Comparison of ENCODE assay signal across 10 mouse cellular contexts in the genomic region with DNA sequence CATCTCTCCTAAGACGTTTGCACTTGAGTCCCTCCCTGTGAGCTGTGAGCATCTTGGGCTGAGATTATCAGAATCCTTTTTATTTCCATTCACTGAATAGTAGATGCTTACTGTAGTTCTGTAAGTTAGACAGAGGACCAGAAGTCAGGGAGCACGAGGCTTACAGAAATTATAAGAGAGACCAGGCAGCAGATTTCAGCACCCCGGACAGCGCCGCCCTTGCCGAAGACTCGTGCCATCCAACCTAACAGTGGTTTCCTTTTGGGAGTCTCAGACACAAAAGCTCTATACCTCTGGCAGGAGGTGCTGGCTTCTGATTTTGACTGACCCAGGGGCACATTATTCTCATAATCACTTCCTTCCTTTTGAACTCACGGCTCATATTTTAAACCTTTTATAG. TPM values are rescaled to one million over a fixed set of nuclear protein-coding genes. Genes with fewer than 3 reads are reported as not detected.
A peak's percentile ranks its signal among the peaks of the same experiment; 100 is the strongest.
DNase-seq lines count a peak whose midpoint lies in the region; ATAC-seq lines count a peak whose summit lies in the region.
"Had no signal": no experiment of that assay in that cellular context is flagged by ENCODE, and none has a peak within 500 bp of the region (broad histone marks: within the 10 kb centered on the region; RNA-seq: fewer than 3 reads in every experiment).

No protein-coding gene starts in this region.

- intact Hi-C loops in heart, postnatal 36 days (cut with DNase I) = no loop called here

- H3K4me3 ChIP-seq in heart, embryonic 10.5 days = no peak overlapping the region
- H3K4me3 ChIP-seq in limb, embryonic 11.5 days (ENCODE audit: low read depth, low read length) = no peak overlapping the region
- H3K4me3 ChIP-seq: heart, adult 2 months; midbrain, embryonic 12.5 days had no signal

- H3K27me3 ChIP-seq in heart, embryonic 10.5 days (ENCODE audit: insufficient read depth, poor library complexity, severe bottlenecking) = no peaks in the 10 kb centered on the region
- H3K27me3 ChIP-seq in limb, embryonic 11.5 days (ENCODE audit: control insufficient read depth, insufficient read depth, low read length) = no peaks in the 10 kb centered on the region
- H3K27me3 ChIP-seq: midbrain, embryonic 12.5 days had no signal

- DNase-seq in heart, postnatal 36 days = peak; percentile 26 to 59
- no peak for DNase-seq in heart, embryonic 10.5 days (ENCODE audit: low spot score)
- peak; percentile 66 for DNase-seq in 3T3-L1 (ENCODE audit: low read depth, low spot score)
- peak; percentile 83 for DNase-seq in adrenal gland, postnatal 14 days
- DNase-seq in limb, embryonic 11.5 days (ENCODE audit: low spot score) = peak; percentile 87
- DNase-seq in cerebellum, postnatal 36 days = no peak
- no peak for DNase-seq in layer of hippocampus, postnatal 10 days (ENCODE audit: low spot score in 2 of 2)
- no peak for DNase-seq in frontal cortex, postnatal 10 days (ENCODE audit: low spot score in 2 of 2)

- WGBS in heart, embryonic 10.5 days = 13% methylated on average over 8 of the region's 8 CpGs
- WGBS in limb, embryonic 11.5 days = 15% methylated on average over 8 of the region's 8 CpGs

- H3K9ac ChIP-seq in limb, embryonic 11.5 days (ENCODE audit: low read length) = no peak overlapping the region
- H3K9ac ChIP-seq: midbrain, embryonic 12.5 days had no signal

- no peak overlapping the region for H3K27ac ChIP-seq in heart, embryonic 10.5 days
- no peak overlapping the region for H3K27ac ChIP-seq in limb, embryonic 11.5 days (replicated peaks; ENCODE audit: low read depth, low read length)
- H3K27ac ChIP-seq: heart, adult 2 months; midbrain, embryonic 12.5 days had no signal

- H3K4me1 ChIP-seq in heart, embryonic 10.5 days = no peaks in the 10 kb centered on the region
- no peaks in the 10 kb centered on the region for H3K4me1 ChIP-seq in limb, embryonic 11.5 days (ENCODE audit: control insufficient read depth, insufficient read depth, low read length)
- H3K4me1 ChIP-seq: midbrain, embryonic 12.5 days had no signal

- ATAC-seq in limb, embryonic 11.5 days (ENCODE audit: insufficient number of reproducible peaks, low FRiP score, low TSS enrichment, low read depth) = no peak

- H3K9me3 ChIP-seq in heart, embryonic 10.5 days = no peaks in the 10 kb centered on the region
- no peaks in the 10 kb centered on the region for H3K9me3 ChIP-seq in limb, embryonic 11.5 days (ENCODE audit: control insufficient read depth, low read length)
- H3K9me3 ChIP-seq: midbrain, embryonic 12.5 days had no signal

- no peak overlapping the region for H3K4me2 ChIP-seq in limb, embryonic 11.5 days (ENCODE audit: low read depth, severe bottlenecking)
- H3K4me2 ChIP-seq: midbrain, embryonic 12.5 days had no signal

- H3K36me3 ChIP-seq in heart, embryonic 10.5 days = no peaks in the 10 kb centered on the region
- H3K36me3 ChIP-seq in limb, embryonic 11.5 days (ENCODE audit: control insufficient read depth, insufficient read depth, low read length) = no peaks in the 10 kb centered on the region
- H3K36me3 ChIP-seq: midbrain, embryonic 12.5 days had no signal

RNA-seq across cellular contexts. Expression of gene Sec14l3, which starts 12.0 kb away (rescaled TPM):
- total RNA-seq in heart, postnatal 36 days (2021) = not detected
- polyA plus RNA-seq in heart, embryonic 10.5 days (2016; fragmentation: Nextera tagmentation; extraction: Ambion mirVana) = not detected in 2 replicates
- total RNA-seq in adrenal gland, postnatal 14 days (2021) = 0.49 and 0.56 TPM in 2 replicates
- polyA plus RNA-seq in limb, embryonic 11.5 days (2014; fragmentation: Nextera tagmentation; extraction: Ambion mirVana) = not detected in 2 replicates
- total RNA-seq in layer of hippocampus, postnatal 10 days (2021) = 1 to 10 TPM; 3.7 to 4.5 TPM
- total RNA-seq: heart, adult 2 months had no signal
- polyA plus RNA-seq: midbrain, embryonic 12.5 days had no signal

RNA-seq across cellular contexts. Expression of gene Mtfp1, which starts 18.6 kb away (rescaled TPM):
- 100 to 1,000 TPM; 115 to 136 TPM for total RNA-seq in heart, postnatal 36 days (2021)
- 25.7 and 26.0 TPM in 2 replicates for polyA plus RNA-seq in heart, embryonic 10.5 days (2016; fragmentation: Nextera tagmentation; extraction: Ambion mirVana)
- total RNA-seq in adrenal gland, postnatal 14 days (2021) = 25.6 and 27.3 TPM in 2 replicates
- polyA plus RNA-seq in limb, embryonic 11.5 days (2014; fragmentation: Nextera tagmentation; extraction: Ambion mirVana) = 8.5 and 10.9 TPM in 2 replicates
- total RNA-seq in layer of hippocampus, postnatal 10 days (2021) = 10 to 100 TPM; 62.5 to 66.0 TPM

RNA-seq across cellular contexts. Expression of gene Sec14l4, which starts 45.4 kb away (rescaled TPM):
- under 1 TPM; 0.36 to 0.57 TPM for total RNA-seq in heart, postnatal 36 days (2021)
- 0.07 and 0.50 TPM in 2 replicates for polyA plus RNA-seq in heart, embryonic 10.5 days (2016; fragmentation: Nextera tagmentation; extraction: Ambion mirVana)
- 6.3 and 15.4 TPM in 2 replicates for total RNA-seq in adrenal gland, postnatal 14 days (2021)
- polyA plus RNA-seq in limb, embryonic 11.5 days (2014; fragmentation: Nextera tagmentation; extraction: Ambion mirVana) = not detected in 2 replicates
- total RNA-seq in layer of hippocampus, postnatal 10 days (2021) = 1 to 10 TPM in 1 of 2 experiments, under 1 TPM in 1; 0.38 to 1.1 TPM
- polyA plus RNA-seq: midbrain, embryonic 12.5 days had no signal

RNA-seq across cellular contexts. Expression of gene Sec14l2, which starts 46.6 kb away (rescaled TPM):
- under 1 TPM; 0.69 to 0.87 TPM for total RNA-seq in heart, postnatal 36 days (2021)
- polyA plus RNA-seq in heart, embryonic 10.5 days (2016; fragmentation: Nextera tagmentation; extraction: Ambion mirVana) = 0.94 and 2.1 TPM in 2 replicates
- 3.6 and 27.0 TPM in 2 replicates for total RNA-seq in adrenal gland, postnatal 14 days (2021)
- polyA plus RNA-seq in limb, embryonic 11.5 days (2014; fragmentation: Nextera tagmentation; extraction: Ambion mirVana) = 1.9 and 2.2 TPM in 2 replicates
- total RNA-seq in layer of hippocampus, postnatal 10 days (2021) = 10 to 100 TPM; 24.3 to 26.8 TPM

RNA-seq across cellular contexts. Expression of gene Rnf215, which starts 58.4 kb away (rescaled TPM):
- total RNA-seq in heart, postnatal 36 days (2021) = 10 to 100 TPM; 14.0 to 15.1 TPM
- polyA plus RNA-seq in heart, embryonic 10.5 days (2016; fragmentation: Nextera tagmentation; extraction: Ambion mirVana) = 16.4 and 17.1 TPM in 2 replicates
- total RNA-seq in adrenal gland, postnatal 14 days (2021) = 17.2 and 25.2 TPM in 2 replicates
- 24.3 and 28.9 TPM in 2 replicates for polyA plus RNA-seq in limb, embryonic 11.5 days (2014; fragmentation: Nextera tagmentation; extraction: Ambion mirVana)
- 10 to 100 TPM; 47.7 to 49.4 TPM for total RNA-seq in layer of hippocampus, postnatal 10 days (2021)

Comparison
In these comparisons a context has a peak if more than half of its experiments do, and no peak if none do; other contexts are left out.
1. DNase-seq: peak in heart, postnatal 36 days (2 of 2), 3T3-L1 (single experiment), adrenal gland, postnatal 14 days (single experiment) and limb, embryonic 11.5 days (single experiment); none in heart, embryonic 10.5 days (single experiment), cerebellum, postnatal 36 days (0 of 2), layer of hippocampus, postnatal 10 days (0 of 2) and frontal cortex, postnatal 10 days (0 of 2).